Mouse (Mus musculus) CH12.LX (cell line): ENCODE measurements around the gene Wsb2. TPM values are rescaled to one million over a fixed set of nuclear protein-coding genes. Genes with fewer than 3 reads are reported as not detected.

ENCODE experiments used
- DNase-seq: peaks from one replicate; pipeline ENCODE4 v3.0.0-alpha.2; 2013; ENCODE audit errors: extremely low read depth
- H3K27ac ChIP-seq: 2 replicates; pipeline ENCODE4 v1.5.1; 2012; ENCODE audit warnings: low read depth, mild to moderate bottlenecking, control low read depth, moderate library complexity; ENCODE audit not compliant: insufficient read depth
- H3K27me3 ChIP-seq: replicated peaks from 2 replicates; pipeline ENCODE3; 2012; ENCODE audit warnings: inconsistent platforms
- H3K36me3 ChIP-seq, 2 experiments: replicated peaks in 1 of 2; 2 replicates each; pipeline versions ENCODE3 to v1.6.1; 2012; ENCODE audit warnings: inconsistent platforms in 1 of 2, low read length in 1 of 2, mild to moderate bottlenecking in 1 of 2, mixed read lengths in 1 of 2, moderate library complexity in 1 of 2; ENCODE audit not compliant: control insufficient read depth in 1 of 2, insufficient read depth in 1 of 2
- H3K4me1 ChIP-seq, 2 experiments: 2 replicates each; pipeline ENCODE4 v1.6.1; 2012; ENCODE audit warnings: inconsistent platforms in 1 of 2, moderate library complexity in 1 of 2; ENCODE audit not compliant: insufficient read depth in 2 of 2, control insufficient read depth in 1 of 2
- H3K4me2 ChIP-seq: 2 replicates; pipeline ENCODE4 v1.6.1; 2012; ENCODE audit warnings: low read depth, mild to moderate bottlenecking, control low read depth; ENCODE audit not compliant: poor library complexity, insufficient read depth, severe bottlenecking
- H3K4me3 ChIP-seq, 3 experiments: fragments of 150-350 bp in 1 of 3; sonication (generic) in 1 of 3; replicated peaks in 1 of 3; 2 replicates each; pipeline versions ENCODE3 to v1.5.1; 2011 to 2012; ENCODE audit warnings: low read depth in 2 of 3, low read length in 2 of 3, mild to moderate bottlenecking in 2 of 3, moderate library complexity in 2 of 3, control low read depth in 1 of 3, improper control_type of control experiment in 1 of 3, inconsistent platforms in 1 of 3, mixed read lengths in 1 of 3; ENCODE audit not compliant: poor library complexity in 1 of 3
- H3K79me2 ChIP-seq: replicated peaks from 2 replicates; pipeline ENCODE4 v1.6.1; 2012; ENCODE audit warnings: mild to moderate bottlenecking, moderate library complexity; ENCODE audit not compliant: control insufficient read depth, poor library complexity, insufficient read depth, severe bottlenecking; ENCODE audit errors: extremely low read depth
- H3K9ac ChIP-seq: 2 replicates; pipeline ENCODE4 v1.6.1; 2012; ENCODE audit warnings: low read depth, mild to moderate bottlenecking, control low read depth, moderate library complexity; ENCODE audit not compliant: insufficient read depth
- H3K9me3 ChIP-seq: replicated peaks from 2 replicates; pipeline ENCODE3; 2012; ENCODE audit warnings: low read length, inconsistent platforms, mixed read lengths
- BHLHE40 ChIP-seq: IDR thresholded peaks from 2 replicates; pipeline ENCODE4 v1.6.1; 2011; ENCODE audit warnings: mild to moderate bottlenecking, low read depth, low read length, improper control_type of control experiment
- CHD1 ChIP-seq: IDR thresholded peaks from 2 replicates; pipeline ENCODE4 v1.6.1; 2012; ENCODE audit warnings: low read depth, low read length, improper control_type of control experiment, inconsistent platforms
- CHD2 ChIP-seq: IDR thresholded peaks from 2 replicates; pipeline ENCODE4 v1.6.1; 2011; ENCODE audit warnings: low read length, improper control_type of control experiment
- CTCF ChIP-seq, 2 experiments: IDR thresholded peaks in 1 of 2; conservative IDR thresholded peaks in 1 of 2; 2 replicates each; pipeline ENCODE4 v1.5.1; 2011 to 2012; ENCODE audit warnings: low read depth in 2 of 2, low read length in 2 of 2, improper control_type of control experiment in 1 of 2, inconsistent platforms in 1 of 2, mild to moderate bottlenecking in 1 of 2, moderate library complexity in 1 of 2
- ELF1 ChIP-seq: IDR thresholded peaks from 2 replicates; pipeline ENCODE4 v1.6.1; 2014; ENCODE audit warnings: low read depth, mild to moderate bottlenecking, inconsistent platforms, low read length, improper control_type of control experiment
- HCFC1 ChIP-seq: IDR thresholded peaks from 2 replicates; pipeline ENCODE4 v1.6.1; 2012; ENCODE audit warnings: low read depth, mild to moderate bottlenecking, inconsistent platforms, low read length, improper control_type of control experiment
- IRF4 ChIP-seq: IDR thresholded peaks from 2 replicates; pipeline ENCODE4 v1.6.1; 2014; ENCODE audit warnings: low read depth, mild to moderate bottlenecking, inconsistent platforms, low read length, improper control_type of control experiment
- JUND ChIP-seq: conservative IDR thresholded peaks from 2 replicates; pipeline ENCODE4 v1.6.1; 2011; ENCODE audit warnings: low read depth, low read length, improper control_type of control experiment
- MAFK ChIP-seq: IDR thresholded peaks from 2 replicates; pipeline ENCODE4 v1.6.1; 2011; ENCODE audit warnings: low read length, improper control_type of control experiment; ENCODE audit not compliant: insufficient replicate concordance
- MAX ChIP-seq: IDR thresholded peaks from 2 replicates; pipeline ENCODE4 v1.6.1; 2011; ENCODE audit warnings: low read length, improper control_type of control experiment
- MEF2A ChIP-seq: IDR thresholded peaks from 2 replicates; pipeline ENCODE4 v1.6.1; 2014; ENCODE audit warnings: low read depth, mild to moderate bottlenecking, inconsistent platforms, low read length, improper control_type of control experiment, borderline replicate concordance
- MXI1 ChIP-seq: IDR thresholded peaks from 2 replicates; pipeline ENCODE4 v1.6.1; 2011; ENCODE audit warnings: mild to moderate bottlenecking, low read depth, low read length, improper control_type of control experiment
- MYC ChIP-seq: IDR thresholded peaks from 2 replicates; pipeline ENCODE4 v1.6.1; 2011; ENCODE audit warnings: low read depth, mild to moderate bottlenecking, improper control_type of control experiment, low read length
- NRF1 ChIP-seq: IDR thresholded peaks from 2 replicates; pipeline ENCODE4 v1.6.1; 2014; ENCODE audit warnings: low read depth, mild to moderate bottlenecking, inconsistent platforms, low read length, improper control_type of control experiment, moderate library complexity
- PAX5 ChIP-seq: IDR thresholded peaks from 2 replicates; pipeline ENCODE4 v1.6.1; 2012; ENCODE audit warnings: low read length, inconsistent platforms, mixed read lengths
- POLR2AphosphoS2 ChIP-seq: IDR thresholded peaks from 2 replicates; pipeline ENCODE4 v1.6.1; 2011; ENCODE audit warnings: low read depth, low read length, improper control_type of control experiment
- RAD21 ChIP-seq: IDR thresholded peaks from 2 replicates; pipeline ENCODE4 v1.6.1; 2011; ENCODE audit warnings: low read depth, mild to moderate bottlenecking, low read length, improper control_type of control experiment, moderate library complexity
- RCOR1 ChIP-seq: conservative IDR thresholded peaks from 2 replicates; pipeline ENCODE4 v1.6.1; 2012; ENCODE audit warnings: low read depth, mild to moderate bottlenecking, inconsistent platforms, low read length, improper control_type of control experiment
- SIN3A ChIP-seq: IDR thresholded peaks from 2 replicates; pipeline ENCODE4 v1.6.1; 2012; ENCODE audit warnings: low read length, improper control_type of control experiment, inconsistent platforms
- SMC3 ChIP-seq: IDR thresholded peaks from 2 replicates; pipeline ENCODE4 v1.6.1; 2011; ENCODE audit warnings: low read depth, low read length, improper control_type of control experiment
- TCF12 ChIP-seq: IDR thresholded peaks from 2 replicates; pipeline ENCODE4 v1.6.1; 2014; ENCODE audit warnings: low read depth, mild to moderate bottlenecking, inconsistent platforms, low read length, improper control_type of control experiment
- USF1 ChIP-seq: IDR thresholded peaks from 2 replicates; pipeline ENCODE4 v1.6.1; 2014; ENCODE audit warnings: low read depth, mild to moderate bottlenecking, inconsistent platforms, low read length, improper control_type of control experiment
- USF2 ChIP-seq: conservative IDR thresholded peaks from 2 replicates; pipeline ENCODE4 v1.6.1; 2011; ENCODE audit warnings: low read depth, low read length, improper control_type of control experiment
- ZKSCAN1 ChIP-seq: IDR thresholded peaks from 2 replicates; pipeline ENCODE4 v1.6.1; 2012; ENCODE audit warnings: low read depth, inconsistent platforms, low read length, improper control_type of control experiment, borderline replicate concordance
- ZMIZ1 ChIP-seq: IDR thresholded peaks from 2 replicates; pipeline ENCODE4 v1.6.1; 2012; ENCODE audit warnings: low read depth, mild to moderate bottlenecking, inconsistent platforms, low read length, improper control_type of control experiment
- ZNF384 ChIP-seq: IDR thresholded peaks from 2 replicates; pipeline ENCODE4 v1.6.1; 2012; ENCODE audit warnings: low read depth, low read length, improper control_type of control experiment, inconsistent platforms
- dilution Hi-C: fragments of 300-500 bp; cut with MboI; formaldehyde crosslinking; loops from 2 replicates; pipeline ENCODE4 v1.14.3; 2020; ENCODE audit warnings: low sequenced_read_pairs; ENCODE audit not compliant: extremely low pct_unique_long_range_greater_than_20kb, extremely low pct_ligation_motif_present
- in situ Hi-C: fragments of 300-500 bp; cut with MboI; formaldehyde crosslinking; loops from 3 replicates; pipeline ENCODE4 v1.14.3; 2019; ENCODE audit warnings: low sequenced_read_pairs, low pct_ligation_motif_present, low pct_unique_long_range_greater_than_20kb, mixed read lengths
- polyA plus RNA-seq: library from polyadenylated mRNA; unstranded; fragments of >175 nt; gene quantifications from 2 replicates; pipeline ENCODE4 v1.2.1, GENCODE M21; 2012; ENCODE audit warnings: low read depth; ENCODE audit not compliant: insufficient read length
- total RNA-seq, 2 experiments: library from RNA; depleted of rRNA; stranded (reverse); fragments of 300-350 nt in 1 of 2; fragments of >200 nt in 1 of 2; gene quantifications; 2 replicates each; pipeline ENCODE4 v1.2.3; 2012 to 2014

Wsb2 gene
- total and polyA plus RNA-seq, 3 experiments, result 36.1 to 44.2 (median 41.7) TPM

GRCm38 (mm10) chr5:117380199-117380598 lies 23.1 kb downstream of the Wsb2 start:
- in situ Hi-C loops, result loop anchor here (10.0 kb wide), 1 partner anchor 105 kb away; no protein-coding TSS in a partner anchor
- no peak overlapping the region for H3K4me2 ChIP-seq
- TF ChIP-seq RAD21 (no peak), ELF1 (no peak), IRF4 (no peak), CHD2 (no peak), ZKSCAN1 (no peak), SIN3A (no peak), USF2 (no peak), MAFK (no peak), SMC3 (no peak), PAX5 (no peak), MAX (no peak), MXI1 (no peak), TCF12 (no peak), JUND (no peak), ZMIZ1 (no peak), CHD1 (no peak), BHLHE40 (no peak), HCFC1 (no peak), RCOR1 (no peak), MYC (no peak)
- 0 out of 2 replicates have a peak, but pooled peaks cover 9% of the 10 kb centered on the region for H3K79me2 ChIP-seq
- no peak overlapping the region for H3K9ac ChIP-seq
- H3K36me3 ChIP-seq, result peaks cover 83% of the 10 kb centered on the region in 2 experiments
- no peaks in the 10 kb centered on the region for H3K9me3 ChIP-seq
- H3K4me3 ChIP-seq, result no peak overlapping the region
- H3K4me1 ChIP-seq, result peaks cover 22 to 78% of the 10 kb centered on the region in 2 experiments
- H3K27me3 ChIP-seq, result no peaks in the 10 kb centered on the region
- dilution Hi-C loops, result no loop called here
- no peak for DNase-seq
- no peak overlapping the region for H3K27ac ChIP-seq

- Histone ChIP-seq H3K9me3 (no peaks in the 10 kb centered on the region), H3K36me3 (peaks cover 83% of the 10 kb centered on the region in 2 experiments), H3K9ac (no peak overlapping the region)
These were observed 24.7 kb downstream of the Wsb2 start for GRCm38 (mm10) chr5:117381785-117382184.

More at GRCm38 (mm10) chr5:117381785-117382184, 24.7 kb downstream of the Wsb2 start:
- no peak overlapping the region for H3K27ac ChIP-seq
- H3K4me1 ChIP-seq, result peaks cover 22 to 78% of the 10 kb centered on the region in 2 experiments
- TF ChIP-seq RCOR1 (no peak), CHD2 (no peak), POLR2AphosphoS2 (no peak), MEF2A (no peak), MXI1 (no peak), USF2 (no peak), NRF1 (no peak), IRF4 (no peak), TCF12 (no peak), RAD21 (no peak), BHLHE40 (no peak), SMC3 (no peak), CTCF (conservative IDR thresholded peaks at IDR 0.05 in 1 of 2, IDR thresholded peaks at IDR 0.05 in 1 of 2; ENCODE audit: low read depth in 2 of 2, low read length in 2 of 2) (no peak), ZNF384 (no peak), USF1 (no peak), ZKSCAN1 (no peak)
- peaks cover 14% of the 10 kb centered on the region for H3K79me2 ChIP-seq
- DNase-seq, result no peak
- dilution Hi-C loops, result no loop called here
- no peak overlapping the region for H3K4me3 ChIP-seq
- no peaks in the 10 kb centered on the region for H3K27me3 ChIP-seq
- in situ Hi-C loops, result loop anchor here (10.0 kb wide), 1 partner anchor 103 kb away; no protein-coding TSS in a partner anchor
- no peak overlapping the region for H3K4me2 ChIP-seq
